Mouse (Mus musculus): ENCODE data around the gene Tmem174.

The Tmem174 gene

DNA sequence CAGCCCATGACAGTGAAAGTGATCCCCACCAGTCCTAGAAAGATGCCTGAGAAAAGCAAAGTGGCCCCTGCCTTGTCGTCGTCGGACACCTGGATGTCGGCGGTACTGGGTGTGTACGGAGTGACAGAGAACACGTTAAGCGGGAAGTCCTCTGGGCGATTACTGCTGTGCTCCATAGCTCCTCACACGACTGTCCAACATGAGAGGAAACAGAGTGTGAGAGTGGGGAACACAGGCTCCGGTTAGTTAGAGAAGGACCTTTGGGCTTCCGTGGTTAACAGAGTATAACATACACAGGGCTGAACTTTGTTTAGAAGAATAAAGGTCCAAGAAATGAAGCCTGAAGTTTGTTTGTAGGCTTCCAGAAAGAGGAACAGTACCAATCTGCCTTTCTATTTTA, at the start of gene Tmem174:
TSS of gene Tmem174 (minus strand) at position 266 of the 400 bp plus-strand sequence.
- no peak for DNase-seq (ENCODE audit: low spot score in 2 of 2)

DNA sequence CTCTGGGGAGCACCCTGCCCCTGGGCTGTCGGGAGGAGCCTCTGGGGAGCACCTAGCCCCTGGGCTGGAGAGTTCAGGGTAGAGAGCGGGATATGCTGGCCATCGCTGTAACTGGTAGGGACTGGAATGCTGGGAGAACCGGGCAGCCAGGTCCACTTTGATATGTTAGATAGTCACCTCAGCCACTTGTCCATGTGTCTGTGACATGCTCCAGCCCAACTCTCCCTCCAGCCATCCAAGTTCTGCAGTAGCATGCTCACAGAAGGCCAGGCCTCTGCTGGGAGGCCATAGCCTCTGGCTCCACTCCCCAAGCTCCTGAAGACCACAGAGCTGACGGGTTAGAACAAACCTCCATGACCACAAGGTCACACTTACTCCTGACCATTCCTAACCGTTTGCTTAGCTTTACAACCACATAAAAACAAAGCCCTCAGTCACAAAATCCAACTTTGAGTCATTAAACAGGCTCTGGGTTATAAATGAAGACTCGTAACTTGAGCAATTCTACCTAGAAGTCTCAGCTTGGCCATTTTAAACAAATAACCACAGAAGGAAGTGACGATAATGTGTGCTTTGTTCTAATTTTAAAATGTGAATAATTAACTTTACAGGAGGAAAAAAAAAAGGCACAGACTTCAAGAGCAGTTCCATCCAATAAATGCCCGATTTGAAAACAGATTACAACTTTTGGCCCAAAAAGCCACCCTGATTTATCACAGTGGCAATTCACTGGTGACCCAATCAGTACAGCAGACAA, 47.1 kb upstream of the Tmem174 start:
- DNase-seq (ENCODE audit: low spot score in 2 of 2) = no peak

DNA sequence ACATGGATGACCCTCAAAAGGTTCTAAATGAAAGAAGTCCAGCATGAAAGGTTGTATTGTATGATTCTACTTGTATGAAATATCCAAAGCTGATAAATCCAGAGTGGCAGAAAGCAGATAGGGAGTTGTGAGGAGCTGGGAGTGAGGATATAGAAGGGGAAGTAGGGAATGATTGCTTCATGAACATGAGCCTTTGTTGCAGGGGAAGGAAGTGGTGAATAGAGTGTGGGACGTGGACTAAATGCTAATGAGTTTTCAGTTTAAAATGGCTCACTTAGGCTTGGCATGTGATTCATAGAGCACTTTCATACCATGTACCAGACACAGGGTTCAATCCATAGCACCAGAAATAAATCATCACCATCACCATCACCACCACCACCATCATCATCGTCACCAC, 46.2 kb upstream of the Tmem174 start:
- no peak for DNase-seq (ENCODE audit: low spot score in 2 of 2)

DNA sequence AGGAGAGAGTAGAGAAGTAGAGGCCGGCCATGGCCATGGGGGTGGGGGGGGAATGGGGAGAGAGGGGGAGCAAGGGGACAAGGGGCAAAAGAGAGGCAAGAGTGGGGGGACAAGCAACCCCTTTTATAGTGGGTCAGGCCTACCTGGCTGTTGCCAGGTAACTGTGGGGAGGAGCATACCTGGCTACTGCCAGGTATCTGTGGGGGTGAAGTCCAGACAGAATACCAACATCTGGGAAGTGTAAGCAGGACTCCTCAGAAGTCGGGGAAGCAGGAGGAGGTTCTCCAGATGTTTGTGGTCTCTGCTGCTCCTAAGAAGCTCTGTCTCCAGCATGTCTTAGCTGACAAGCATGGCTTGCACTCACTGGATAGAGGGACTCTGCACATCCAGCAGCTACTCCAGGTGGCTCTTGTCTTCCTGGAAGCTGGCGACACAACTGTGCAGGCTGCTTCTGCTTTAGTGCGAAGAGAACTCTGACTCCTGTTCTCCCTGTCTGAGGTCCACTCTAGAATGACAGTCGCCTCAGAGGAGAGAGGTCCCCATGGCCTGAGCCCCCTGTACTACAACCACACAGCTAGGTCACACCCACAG, 43.4 kb upstream of the Tmem174 start:
- no peak for DNase-seq (ENCODE audit: low spot score in 2 of 2)

DNA sequence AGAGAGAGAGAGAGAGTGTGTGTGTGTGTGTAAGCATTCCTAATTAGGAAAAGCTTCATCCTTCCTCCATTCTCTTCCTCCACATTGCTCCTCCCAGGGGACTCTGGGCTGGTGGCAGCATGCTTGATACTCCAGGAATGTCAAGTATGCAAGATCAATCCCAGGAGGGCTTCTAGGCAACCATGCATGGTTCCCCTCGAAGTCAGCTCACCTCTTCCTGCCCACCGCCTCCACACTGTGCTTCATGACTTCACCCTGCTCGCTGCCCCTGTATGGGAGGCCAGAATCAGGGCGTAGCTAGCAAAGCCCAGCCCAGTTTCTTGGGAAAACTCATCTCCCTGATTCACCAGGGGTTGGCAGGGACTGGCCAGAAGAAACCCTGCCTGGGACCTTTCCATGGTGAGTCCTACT, 42.4 kb upstream of the Tmem174 start:
- no peak for DNase-seq (ENCODE audit: low spot score in 2 of 2)

DNA sequence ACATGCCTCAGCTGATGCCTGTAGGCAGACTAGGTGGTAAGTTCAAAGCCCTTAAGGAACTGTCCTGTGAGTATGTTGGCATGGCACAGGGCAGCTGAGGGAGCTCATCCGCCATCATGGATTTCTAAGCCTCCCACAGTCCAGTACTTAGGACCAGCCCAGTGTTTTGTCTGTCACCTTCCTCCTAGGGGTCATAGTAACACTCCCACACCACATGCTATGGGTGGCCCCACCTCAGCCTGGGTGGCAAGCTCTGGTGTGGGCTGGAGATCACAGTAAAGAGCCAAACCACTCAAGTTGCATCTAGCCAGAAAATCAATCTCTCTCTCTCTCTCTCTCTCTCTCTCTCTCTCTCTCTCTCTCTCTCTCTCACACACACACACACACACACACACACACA, 42.0 kb upstream of the Tmem174 start:
- no peak for DNase-seq (ENCODE audit: low spot score in 2 of 2)

DNA sequence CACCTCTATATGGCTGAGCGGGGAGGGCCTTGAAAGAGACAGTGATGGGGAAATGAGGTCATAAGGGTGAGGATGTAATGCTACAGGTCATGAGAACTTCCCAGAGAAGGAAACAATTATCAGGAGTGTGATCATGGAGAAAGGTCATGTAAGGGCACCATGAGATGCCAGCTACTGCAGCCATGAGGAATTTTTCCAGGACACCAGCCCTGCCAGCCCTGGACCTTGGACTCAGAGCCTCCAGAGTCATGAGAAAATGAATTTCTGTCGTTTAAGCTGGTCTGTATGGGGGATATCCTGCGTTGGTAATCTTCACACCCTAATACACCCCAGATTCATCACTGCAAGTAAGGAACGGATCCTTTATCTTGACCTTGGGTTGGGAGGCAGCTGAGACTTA, 36.7 kb upstream of the Tmem174 start:
- no peak for DNase-seq (ENCODE audit: low spot score in 2 of 2)

DNA sequence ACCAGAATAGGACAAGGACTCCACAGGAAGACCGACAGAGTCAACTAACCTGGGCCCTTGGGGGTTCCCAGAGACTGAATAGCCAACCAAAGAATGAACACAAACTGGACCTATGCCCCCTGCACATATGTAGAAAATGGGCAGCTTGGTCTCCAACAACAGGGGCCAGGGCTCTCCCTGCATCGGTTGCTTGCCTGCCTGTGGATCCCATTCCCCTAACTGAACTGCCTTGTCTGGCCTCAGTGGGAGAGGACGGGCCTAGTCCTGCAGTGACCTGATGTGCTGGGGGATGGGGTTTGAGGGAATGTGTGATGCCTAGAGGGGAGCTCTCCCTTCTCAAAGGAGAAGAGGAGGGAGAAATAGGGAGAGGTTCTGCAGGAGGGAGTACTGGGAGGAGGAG, 32.1 kb upstream of the Tmem174 start:
- DNase-seq (ENCODE audit: low spot score in 2 of 2) = no peak

DNA sequence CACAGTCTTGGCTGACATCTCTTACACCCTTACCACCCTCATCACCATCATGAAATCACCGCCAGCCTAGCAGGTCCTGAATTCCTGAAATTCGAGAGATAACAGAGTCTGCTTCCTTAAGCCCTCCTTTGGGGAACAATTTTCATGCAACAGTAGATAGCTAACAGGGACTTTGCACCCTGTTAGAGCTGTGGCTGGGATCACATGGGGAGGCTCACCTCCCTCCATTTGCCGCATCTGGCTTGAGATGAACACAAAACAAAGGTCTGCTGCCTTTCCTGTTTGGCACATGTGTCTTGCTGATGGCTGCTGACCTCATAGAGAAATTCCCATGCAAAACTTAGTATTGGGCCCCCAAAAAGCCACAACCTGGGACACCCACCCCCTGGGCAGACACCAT, 30.1 kb upstream of the Tmem174 start:
- no peak for DNase-seq (ENCODE audit: low spot score in 2 of 2)

DNA sequence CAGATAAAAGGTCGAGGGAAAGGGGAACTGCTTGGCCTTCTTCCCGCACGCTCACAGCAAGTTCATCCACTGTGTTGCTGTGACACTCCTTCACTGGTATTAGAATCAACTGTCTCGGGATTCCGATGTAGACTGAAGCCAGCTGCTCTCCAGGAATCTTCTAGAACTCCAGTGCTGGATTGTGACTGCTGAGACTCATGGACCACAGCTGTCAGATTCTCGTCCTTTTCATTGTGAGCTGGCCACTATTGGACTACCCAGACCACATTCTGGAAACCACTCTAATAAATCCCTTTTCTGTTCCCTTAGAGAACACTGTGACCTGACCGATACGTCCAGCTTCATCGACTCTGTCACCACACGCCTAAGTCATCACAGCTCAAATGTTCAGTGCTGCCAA, 28.0 kb upstream of the Tmem174 start:
- no peak for DNase-seq (ENCODE audit: low spot score in 2 of 2)

DNA sequence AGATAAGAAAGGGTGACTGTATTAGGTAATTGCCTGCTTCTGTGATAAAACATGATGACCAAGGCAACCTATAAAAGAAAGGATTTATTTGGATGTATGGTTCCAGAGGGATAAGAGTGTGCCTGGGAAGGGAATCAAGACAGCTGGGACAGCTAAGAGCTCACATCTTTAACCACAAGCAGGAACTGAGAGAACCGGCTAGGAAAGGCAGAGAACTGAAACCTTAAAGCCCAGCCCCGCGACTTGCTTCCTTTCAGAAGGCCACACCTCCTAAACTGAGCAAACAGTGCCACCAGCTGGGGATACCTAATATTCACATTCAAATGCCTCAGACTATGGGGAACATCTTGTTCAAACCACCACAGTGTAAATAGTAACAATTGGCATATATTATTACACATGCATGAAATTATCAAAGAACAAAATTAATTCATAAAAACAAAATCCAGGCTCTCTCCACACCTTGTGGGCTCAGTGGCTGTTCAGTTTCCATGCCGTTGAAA, 25.0 kb upstream of the Tmem174 start:
- no peak for DNase-seq (ENCODE audit: low spot score in 2 of 2)

DNA sequence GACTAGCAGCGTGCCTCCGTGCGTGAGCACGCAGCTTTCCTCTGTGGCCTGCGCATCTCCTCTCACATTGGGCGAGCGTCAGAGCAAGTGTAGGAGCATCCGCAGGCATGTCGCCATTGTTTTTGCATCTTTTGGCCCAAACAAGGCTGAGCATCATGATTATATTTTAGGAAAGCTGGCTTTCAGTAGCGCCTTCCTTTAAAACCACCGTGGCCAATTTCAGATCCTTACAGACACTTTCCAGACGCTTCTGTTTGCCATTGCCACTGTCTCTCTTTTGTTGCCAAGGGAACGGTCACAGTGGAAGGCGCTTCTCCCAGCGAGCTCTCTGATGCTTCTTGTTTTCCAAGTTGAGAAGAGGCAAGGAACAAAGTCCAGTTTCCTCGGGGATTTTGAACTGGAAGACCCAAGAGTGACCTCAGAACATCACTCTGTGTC, 18.8 kb upstream of the Tmem174 start:
- peak; percentile 75 to 84 for DNase-seq (ENCODE audit: low spot score in 2 of 2)

DNA sequence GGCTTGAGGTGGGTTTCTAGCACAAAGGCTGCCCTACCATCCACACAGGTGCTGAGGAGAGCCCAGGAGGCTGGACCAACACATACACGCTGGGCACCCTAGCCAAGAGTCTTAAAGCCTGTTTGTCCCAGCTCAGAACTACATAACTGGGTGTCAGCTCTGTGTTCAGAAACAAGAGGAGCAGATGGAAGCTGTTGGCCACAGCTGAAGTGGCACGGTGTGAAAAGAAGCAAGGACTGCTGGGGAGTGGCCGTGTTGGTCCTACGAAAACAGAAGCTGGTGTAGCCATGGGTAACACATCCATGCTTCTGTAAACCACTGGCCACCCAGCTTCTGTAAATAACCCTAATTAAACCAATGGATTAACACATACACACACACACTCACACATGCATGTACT, 18.1 kb upstream of the Tmem174 start:
- DNase-seq (ENCODE audit: low spot score in 2 of 2) = peak in 1 of 2 experiments; percentile 45

DNA sequence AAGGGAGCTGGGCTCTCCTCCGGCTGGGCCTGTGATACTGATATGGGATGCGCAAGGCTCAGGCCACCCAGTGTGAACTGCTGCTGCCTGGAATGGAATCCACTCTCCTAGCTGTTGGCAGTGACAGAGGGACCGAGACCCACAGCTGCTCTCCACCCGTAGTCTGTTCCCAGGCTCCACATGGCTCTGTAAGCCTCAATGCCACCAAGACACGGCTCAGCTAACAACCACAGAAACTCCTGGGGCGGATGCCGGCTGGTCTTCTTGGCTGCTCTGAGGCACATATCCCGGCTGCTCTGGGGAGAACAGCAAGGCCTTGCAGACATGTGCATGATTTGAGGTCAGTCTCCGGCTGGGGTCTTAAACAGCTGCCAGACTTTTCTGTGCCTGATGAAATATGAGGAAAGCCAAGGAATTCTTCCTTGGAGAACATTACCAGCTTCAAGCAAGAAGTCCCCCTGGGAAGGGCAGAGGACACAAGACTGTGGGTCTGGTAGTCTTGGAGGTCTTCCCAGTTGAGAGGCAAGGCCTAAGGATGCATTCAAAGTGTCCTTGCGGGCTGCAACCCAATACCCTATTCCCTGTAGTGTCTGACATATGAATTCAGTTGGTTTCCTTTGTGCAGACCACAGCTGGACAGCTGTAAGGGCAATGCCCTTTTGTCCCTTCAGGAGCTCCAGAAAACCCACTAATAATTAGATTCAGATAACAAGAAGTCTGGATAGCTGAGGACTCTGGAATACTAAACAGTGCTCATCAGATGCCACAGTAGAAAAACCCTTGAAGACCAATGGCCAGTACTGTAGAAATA, 17.1 kb upstream of the Tmem174 start:
- no peak for DNase-seq (ENCODE audit: low spot score in 2 of 2)

DNA sequence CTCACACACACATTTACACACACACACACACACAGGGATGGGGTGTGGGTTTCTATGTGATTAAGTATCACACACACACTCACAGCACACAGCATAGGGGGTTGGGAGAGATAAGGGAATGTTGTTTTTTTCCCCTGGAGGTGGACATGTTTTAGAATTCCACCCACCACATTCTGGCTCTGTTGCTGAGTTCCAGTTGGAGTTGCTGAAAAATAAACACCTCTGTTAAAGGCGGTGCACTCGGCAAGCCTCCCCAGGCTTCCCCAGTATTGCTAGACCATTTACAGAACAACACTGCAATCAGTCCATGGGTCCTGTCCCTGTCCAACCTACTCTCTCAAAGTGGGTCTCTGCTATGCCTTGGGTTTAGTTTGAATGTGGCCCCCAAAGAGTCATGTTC, 15.0 kb upstream of the Tmem174 start:
- no peak for DNase-seq (ENCODE audit: low spot score in 2 of 2)

DNA sequence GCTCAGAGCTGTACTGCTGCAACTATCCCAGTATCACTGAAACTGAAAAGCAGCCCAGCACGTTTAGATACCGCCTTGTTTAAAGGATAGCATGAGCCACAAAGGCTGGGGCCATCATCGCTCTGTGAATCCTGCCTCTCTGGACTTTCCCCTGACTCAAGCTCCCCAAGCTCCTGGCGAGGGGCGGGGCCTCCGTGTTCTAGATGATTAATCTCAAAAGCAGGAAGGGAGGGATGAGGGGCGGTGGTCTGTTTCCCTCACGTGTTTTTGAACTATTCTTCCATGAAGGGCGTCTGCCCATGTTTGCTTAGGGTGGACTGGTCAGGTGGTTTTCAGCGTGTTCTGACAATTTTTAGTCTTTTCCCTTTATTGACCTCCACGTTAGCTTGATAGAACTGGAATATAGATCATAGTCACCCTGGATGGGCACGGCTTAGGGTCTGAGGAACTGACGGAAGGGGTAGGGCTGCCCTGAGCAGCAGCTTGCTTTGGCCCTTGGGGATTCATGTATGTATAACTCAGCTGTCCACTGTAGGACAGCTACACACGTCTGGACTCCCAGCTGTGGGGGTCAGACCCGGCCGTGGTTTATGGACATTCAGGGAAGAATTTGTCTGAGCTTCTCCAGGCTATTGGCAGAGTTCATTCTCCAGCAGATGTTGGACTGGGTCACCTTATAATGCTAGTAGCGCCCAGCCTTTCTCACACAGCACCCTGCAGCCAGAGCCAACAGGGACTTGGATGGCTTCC, 14.2 kb upstream of the Tmem174 start:
- DNase-seq (ENCODE audit: low spot score in 2 of 2) = no peak

DNA sequence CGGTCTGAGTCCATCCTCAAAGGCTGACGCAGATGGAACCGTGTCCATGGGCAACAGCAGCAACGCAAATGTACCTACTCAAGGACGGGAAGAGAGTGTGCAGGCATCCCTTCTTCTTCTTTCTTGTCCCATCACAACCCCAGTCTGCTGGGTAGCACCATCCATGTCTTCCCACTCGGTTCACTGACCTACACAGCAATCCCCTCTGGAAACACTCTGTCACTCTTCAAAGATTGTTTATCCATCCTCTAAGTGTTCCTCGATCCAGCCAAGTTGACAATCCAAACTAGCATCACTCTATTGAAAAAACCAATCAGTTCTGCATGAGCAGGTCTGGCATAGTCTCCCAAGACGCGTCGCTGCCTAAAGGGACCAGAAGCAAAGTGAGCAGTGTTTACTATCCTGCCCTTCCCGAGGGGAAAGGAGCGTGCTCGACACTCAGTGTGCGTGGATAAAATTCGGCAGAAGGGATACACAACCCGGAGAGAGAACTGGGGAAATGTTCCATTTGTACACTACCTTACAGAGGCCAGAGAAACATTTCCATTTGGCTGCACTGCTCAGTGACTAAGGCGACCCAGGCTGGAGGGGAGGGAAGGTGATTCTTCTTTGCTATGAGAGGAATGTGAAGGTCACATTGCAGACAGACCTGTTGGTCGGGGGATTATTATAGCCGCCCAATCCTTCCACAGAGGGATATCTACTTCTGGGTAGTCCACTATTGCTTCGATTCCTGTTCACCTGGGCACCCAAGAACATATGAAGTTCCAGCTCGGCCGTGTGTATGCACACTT, 10.8 kb upstream of the Tmem174 start:
- DNase-seq (ENCODE audit: low spot score in 2 of 2) = no peak

DNA sequence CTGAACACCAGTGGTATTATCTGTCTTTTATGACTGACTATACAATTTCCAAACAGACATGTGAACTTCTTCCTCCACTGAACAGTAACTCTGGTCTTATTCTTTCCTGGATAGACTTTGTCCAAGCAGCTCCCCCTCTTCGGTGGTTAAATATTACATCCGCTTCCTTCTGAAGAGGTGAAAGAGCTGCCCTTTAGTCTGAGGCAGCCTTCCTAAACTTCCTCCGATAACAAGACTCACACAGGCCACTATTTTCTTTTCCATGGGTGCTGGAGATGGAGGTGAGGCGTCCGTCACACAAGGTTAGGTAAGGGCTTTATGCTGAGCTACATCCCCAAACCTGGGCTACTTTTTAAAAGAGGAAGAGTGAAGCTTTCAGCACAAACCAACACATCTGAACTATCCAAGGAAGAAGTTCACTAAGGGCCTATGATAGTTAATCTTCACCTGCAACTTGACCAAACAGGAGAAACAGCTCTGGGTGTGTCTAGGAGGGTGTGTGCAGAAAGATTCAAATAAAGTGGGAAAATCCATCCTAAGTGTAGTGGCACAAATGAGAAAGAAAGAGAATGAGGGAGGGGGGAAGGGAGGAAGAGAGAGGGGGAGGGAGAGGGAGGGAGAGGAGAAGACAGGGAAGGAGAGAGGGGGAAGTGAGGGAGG, 1.4 kb upstream of the Tmem174 start:
- DNase-seq (ENCODE audit: low spot score in 2 of 2) = no peak

DNA sequence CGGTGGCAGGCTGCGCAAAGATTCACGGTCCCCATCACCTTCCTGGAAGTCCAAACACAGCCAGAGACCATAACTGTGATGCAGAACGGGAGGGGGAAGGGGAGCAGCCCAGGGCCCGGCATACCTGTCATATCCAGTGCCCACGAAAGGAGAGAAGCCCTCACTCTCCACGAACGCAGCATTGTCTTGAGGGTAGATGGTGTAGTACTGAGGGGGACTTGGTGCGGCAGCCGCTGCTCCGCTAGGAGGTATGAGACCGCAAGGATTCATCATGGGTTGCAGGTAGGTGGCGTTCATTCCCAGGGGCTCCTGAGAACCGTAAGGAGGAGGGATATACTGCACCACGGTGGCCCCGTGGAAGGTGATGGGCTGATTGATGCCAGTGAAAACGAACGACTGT, 639 bp downstream of the Tmem174 start:
- no peak for DNase-seq (ENCODE audit: low spot score in 2 of 2)
